Mouse (Mus musculus) stomach, embryonic 15.5 days (tissue): ENCODE measurements at regions not wholly inside any gene's neighbourhood (a gene's known extent, or its start where the extent isn't known, plus 50 kb on each side); places are given as distances from the start of the nearest gene placed in this dataset.

ENCODE experiments used
- ATAC-seq: fragments of 200-750 bp; cut with Nextera tagmentation; 2 replicates; pipeline ENCODE4 v1.8.0; 2017; ENCODE audit warnings: low read depth, moderate number of reproducible peaks, moderate TSS enrichment; ENCODE audit not compliant: insufficient read depth, low FRiP score
- H3K27ac ChIP-seq: fragments of 300-500 bp; sonication (generic); 2 replicates; pipeline ENCODE4 v1.5.1; 2015; ENCODE audit warnings: mild to moderate bottlenecking, inconsistent platforms
- H3K27me3 ChIP-seq: fragments of 300-500 bp; sonication (generic); replicated peaks from 2 replicates; pipeline ENCODE4 v1.6.1; 2015; ENCODE audit warnings: inconsistent platforms
- H3K36me3 ChIP-seq: fragments of 300-500 bp; sonication (generic); 2 replicates; pipeline ENCODE4 v1.6.1; 2015; ENCODE audit warnings: inconsistent platforms
- H3K4me1 ChIP-seq: fragments of 300-500 bp; sonication (generic); 2 replicates; pipeline ENCODE4 v1.6.1; 2015; ENCODE audit warnings: inconsistent platforms
- H3K4me2 ChIP-seq: fragments of 300-500 bp; sonication (generic); 2 replicates; pipeline ENCODE4 v1.6.1; 2015; ENCODE audit warnings: mild to moderate bottlenecking, inconsistent platforms
- H3K4me3 ChIP-seq: fragments of 300-500 bp; sonication (generic); replicated peaks from 2 replicates; pipeline ENCODE4 v1.5.1; 2015; ENCODE audit warnings: inconsistent platforms
- H3K9ac ChIP-seq: fragments of 300-500 bp; sonication (generic); 2 replicates; pipeline ENCODE4 v1.6.1; 2015; ENCODE audit warnings: inconsistent platforms
- H3K9me3 ChIP-seq: fragments of 300-500 bp; sonication (generic); 2 replicates; pipeline ENCODE4 v1.6.1; 2016; ENCODE audit warnings: inconsistent platforms
- WGBS: fragments of 180-500 bp; shearing (Covaris S2); methylation state at CpG from one replicate; pipeline ENCODE4 v1.1.7; 2015; 5-methylcytosine and 5-hydroxymethylcytosine counted together

- Histone ChIP-seq H3K9ac (no peak overlapping the region), H3K27me3 (no peaks in the 10 kb centered on the region), H3K4me1 (no peaks in the 10 kb centered on the region), H3K9me3 (no peaks in the 10 kb centered on the region), H3K36me3 (no peaks in the 10 kb centered on the region), H3K4me3 (no peak overlapping the region), H3K4me2 (no peak overlapping the region), H3K27ac (no peak overlapping the region)
- WGBS = 72% methylated on average over 4 of the region's 4 CpGs
- ATAC-seq = no peak
Measured at GRCm38 (mm10) chr16:5668403-5668967, 216.7 kb upstream of the Rbfox1 start.

GRCm38 (mm10) chr16:5661918-5662317 is 223.2 kb upstream of the Rbfox1 start:
- Histone ChIP-seq H3K27me3 (no peaks in the 10 kb centered on the region), H3K9me3 (no peaks in the 10 kb centered on the region), H3K4me1 (no peaks in the 10 kb centered on the region), H3K27ac (no peak overlapping the region), H3K4me2 (no peak overlapping the region), H3K36me3 (no peaks in the 10 kb centered on the region), H3K9ac (no peak overlapping the region), H3K4me3 (no peak overlapping the region)
- ATAC-seq = no peak
- 60% methylated on average over 5 of the region's 5 CpGs for WGBS

DNA sequence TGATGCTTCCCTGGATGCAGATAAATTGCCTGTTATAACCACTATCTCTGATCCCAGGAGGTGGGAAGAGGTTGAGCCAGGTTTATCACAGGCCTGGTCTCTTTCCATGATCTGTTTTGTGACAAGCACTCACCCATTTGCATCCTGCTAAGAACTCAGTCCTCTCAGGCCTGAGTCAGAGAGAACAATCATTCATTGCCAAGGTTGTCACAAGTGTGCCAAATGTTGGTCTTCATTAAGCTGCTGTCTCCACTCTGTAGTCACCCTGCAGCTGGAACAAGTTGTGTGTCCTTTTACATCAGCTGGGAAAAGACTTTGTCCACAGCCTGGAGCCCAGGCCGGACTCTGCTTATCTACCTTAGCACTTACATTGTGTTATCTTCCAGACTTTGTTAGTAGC is 233.6 kb upstream of the Rbfox1 start:
- Histone ChIP-seq H3K36me3 (no peaks in the 10 kb centered on the region), H3K27me3 (no peaks in the 10 kb centered on the region), H3K4me2 (no peak overlapping the region), H3K9me3 (no peaks in the 10 kb centered on the region), H3K4me3 (no peak overlapping the region), H3K9ac (no peak overlapping the region), H3K4me1 (no peaks in the 10 kb centered on the region), H3K27ac (no peak overlapping the region)
- 46% methylated on average over 1 of the region's 1 CpGs for WGBS
- no peak for ATAC-seq

DNA sequence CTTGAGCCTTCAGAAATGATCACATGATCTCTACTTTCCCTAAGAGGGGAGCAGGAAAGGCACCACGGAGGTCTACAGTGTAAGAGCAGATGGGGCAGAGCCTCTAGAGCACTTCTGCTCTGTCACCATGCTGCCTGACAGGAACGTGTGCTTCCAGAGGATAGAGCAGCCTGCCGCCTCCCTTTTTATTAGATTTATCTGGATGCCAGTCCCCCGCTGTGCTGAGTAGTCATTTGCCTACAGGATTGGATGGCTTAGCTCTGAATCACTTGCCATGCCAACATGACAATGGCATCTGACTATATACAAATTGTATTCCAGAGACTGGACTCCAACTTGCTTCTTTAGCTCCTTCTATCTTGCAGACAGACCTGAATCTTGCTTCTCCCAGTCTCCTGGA is 234.2 kb upstream of the Rbfox1 start:
- Histone ChIP-seq H3K4me3 (no peak overlapping the region), H3K27me3 (no peaks in the 10 kb centered on the region), H3K4me2 (no peak overlapping the region), H3K9ac (no peak overlapping the region), H3K4me1 (no peaks in the 10 kb centered on the region), H3K27ac (no peak overlapping the region), H3K9me3 (no peaks in the 10 kb centered on the region), H3K36me3 (no peaks in the 10 kb centered on the region)
- 61% methylated on average over 4 of the region's 4 CpGs for WGBS
- no peak for ATAC-seq

- no peak for ATAC-seq
- H3K4me2 ChIP-seq = no peak overlapping the region
- no peak overlapping the region for H3K9ac ChIP-seq
- no peaks in the 10 kb centered on the region for H3K27me3 ChIP-seq
- H3K36me3 ChIP-seq = no peaks in the 10 kb centered on the region
- no peaks in the 10 kb centered on the region for H3K4me1 ChIP-seq
- WGBS = 62% methylated on average over 5 of the region's 5 CpGs
- no peak overlapping the region for H3K4me3 ChIP-seq
- no peaks in the 10 kb centered on the region for H3K9me3 ChIP-seq
- H3K27ac ChIP-seq = no peak overlapping the region
Measured at GRCm38 (mm10) chr16:5639956-5640355, 245.2 kb upstream of the Rbfox1 start.

DNA sequence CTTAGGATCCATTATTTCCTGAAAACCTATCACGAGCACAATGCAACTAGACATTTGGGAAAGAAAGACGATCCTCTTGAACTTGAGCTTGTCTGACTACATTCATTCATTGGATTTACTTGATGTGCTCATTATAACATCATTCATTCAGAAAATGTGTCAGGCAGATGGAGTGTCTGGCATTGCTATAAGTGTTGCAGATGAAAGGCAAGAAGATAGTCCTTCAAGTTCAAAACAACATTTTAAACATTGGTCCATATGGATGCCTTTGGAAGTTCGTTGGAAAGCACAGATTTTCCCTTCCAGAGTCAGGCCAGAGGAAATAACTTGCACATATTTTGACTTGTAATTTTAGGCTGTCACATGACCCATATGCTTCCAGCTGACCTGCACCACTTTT is 255.2 kb upstream of the Rbfox1 start:
- Histone ChIP-seq H3K27me3 (no peaks in the 10 kb centered on the region), H3K36me3 (no peaks in the 10 kb centered on the region), H3K9ac (no peak overlapping the region), H3K4me1 (no peaks in the 10 kb centered on the region), H3K27ac (no peak overlapping the region), H3K9me3 (no peaks in the 10 kb centered on the region), H3K4me3 (no peak overlapping the region), H3K4me2 (no peak overlapping the region)
- ATAC-seq = no peak
- 59% methylated on average over 3 of the region's 3 CpGs for WGBS

- Histone ChIP-seq H3K9ac (no peak overlapping the region), H3K36me3 (no peaks in the 10 kb centered on the region), H3K27me3 (no peaks in the 10 kb centered on the region), H3K4me1 (no peaks in the 10 kb centered on the region), H3K27ac (no peak overlapping the region), H3K4me3 (no peak overlapping the region), H3K4me2 (no peak overlapping the region), H3K9me3 (no peaks in the 10 kb centered on the region)
- no peak for ATAC-seq
- WGBS = 47% methylated on average over 4 of the region's 4 CpGs
Measured at GRCm38 (mm10) chr16:5627910-5628309, 257.2 kb upstream of the Rbfox1 start.

DNA sequence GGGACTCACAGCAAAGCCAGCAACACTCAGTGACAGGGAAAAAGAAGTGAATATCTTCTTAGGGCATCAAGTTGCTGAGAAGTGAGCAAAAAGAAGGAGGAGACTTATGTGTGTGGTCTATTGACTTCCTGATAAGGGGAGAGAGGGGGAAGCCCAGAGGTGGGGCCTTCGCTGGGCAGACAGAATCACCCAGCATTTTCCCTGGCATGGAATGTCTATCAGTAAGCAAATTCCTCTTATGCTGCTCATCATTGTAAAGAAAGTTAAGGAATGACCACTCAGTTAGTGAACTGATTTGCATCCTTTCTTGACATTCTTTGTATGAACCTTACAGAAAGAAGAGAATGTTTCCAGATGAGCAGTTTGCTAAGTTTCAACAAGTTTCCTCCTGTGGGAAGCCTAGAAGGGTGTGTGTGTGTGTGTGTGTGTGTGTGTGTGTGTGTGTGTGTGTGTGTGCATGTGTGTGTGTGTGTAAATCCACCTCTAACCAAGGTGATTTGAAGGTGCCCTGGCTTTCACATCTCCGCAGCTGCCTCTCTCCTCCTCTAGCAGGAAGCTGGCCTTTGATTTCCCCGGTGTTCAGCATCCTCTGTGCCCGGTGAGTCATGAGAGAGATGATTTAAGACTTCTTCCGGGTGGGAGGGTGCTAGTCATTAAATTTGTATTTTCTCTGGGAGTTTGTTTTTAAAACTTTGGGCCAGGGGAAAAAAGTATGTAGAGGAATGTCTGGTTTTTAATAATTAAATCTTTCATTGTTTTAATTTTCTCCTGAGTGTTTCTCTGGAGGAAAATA is 257.8 kb upstream of the Rbfox1 start:
- no peak overlapping the region for H3K4me2 ChIP-seq
- WGBS = 28% methylated on average over 5 of the region's 5 CpGs
- no peaks in the 10 kb centered on the region for H3K27me3 ChIP-seq
- no peak for ATAC-seq
- H3K4me1 ChIP-seq = no peaks in the 10 kb centered on the region
- no peak overlapping the region for H3K9ac ChIP-seq
- no peaks in the 10 kb centered on the region for H3K9me3 ChIP-seq
- no peaks in the 10 kb centered on the region for H3K36me3 ChIP-seq
- H3K4me3 ChIP-seq = no peak overlapping the region
- H3K27ac ChIP-seq = no peak overlapping the region

DNA sequence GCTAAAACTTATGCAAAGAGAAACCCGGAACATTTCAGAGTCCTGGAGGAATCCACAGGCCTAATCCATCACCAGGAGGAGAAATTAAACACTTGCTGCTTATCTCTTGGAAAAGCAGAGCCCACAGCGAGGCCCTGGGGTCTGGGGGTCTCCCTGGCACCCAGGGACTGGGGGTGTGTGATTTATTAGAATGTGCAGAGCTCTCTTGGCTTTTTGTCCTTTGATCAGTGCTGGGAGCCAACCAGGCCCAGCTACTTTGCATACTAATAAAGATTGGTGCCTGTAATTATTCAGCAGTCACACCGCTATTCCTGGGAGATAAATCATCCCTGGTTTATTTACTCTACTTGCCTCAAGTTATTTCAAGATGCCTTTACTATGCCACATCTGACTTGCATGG is 260.0 kb upstream of the Rbfox1 start:
- Histone ChIP-seq H3K27ac (no peak overlapping the region), H3K36me3 (no peaks in the 10 kb centered on the region), H3K9me3 (no peaks in the 10 kb centered on the region), H3K4me2 (no peak overlapping the region), H3K27me3 (no peaks in the 10 kb centered on the region), H3K9ac (no peak overlapping the region), H3K4me1 (no peaks in the 10 kb centered on the region), H3K4me3 (no peak overlapping the region)
- ATAC-seq = no peak
- 30% methylated on average over 3 of the region's 3 CpGs for WGBS

- H3K9ac ChIP-seq = no peak overlapping the region
- no peak overlapping the region for H3K27ac ChIP-seq
- 90% methylated on average over 3 of the region's 3 CpGs for WGBS
- no peaks in the 10 kb centered on the region for H3K4me1 ChIP-seq
- H3K36me3 ChIP-seq = no peaks in the 10 kb centered on the region
- no peaks in the 10 kb centered on the region for H3K27me3 ChIP-seq
- H3K4me2 ChIP-seq = no peak overlapping the region
- ATAC-seq = no peak
- H3K4me3 ChIP-seq = no peak overlapping the region
- no peaks in the 10 kb centered on the region for H3K9me3 ChIP-seq
Measured at GRCm38 (mm10) chr16:5620566-5620965, 264.6 kb upstream of the Rbfox1 start.

DNA sequence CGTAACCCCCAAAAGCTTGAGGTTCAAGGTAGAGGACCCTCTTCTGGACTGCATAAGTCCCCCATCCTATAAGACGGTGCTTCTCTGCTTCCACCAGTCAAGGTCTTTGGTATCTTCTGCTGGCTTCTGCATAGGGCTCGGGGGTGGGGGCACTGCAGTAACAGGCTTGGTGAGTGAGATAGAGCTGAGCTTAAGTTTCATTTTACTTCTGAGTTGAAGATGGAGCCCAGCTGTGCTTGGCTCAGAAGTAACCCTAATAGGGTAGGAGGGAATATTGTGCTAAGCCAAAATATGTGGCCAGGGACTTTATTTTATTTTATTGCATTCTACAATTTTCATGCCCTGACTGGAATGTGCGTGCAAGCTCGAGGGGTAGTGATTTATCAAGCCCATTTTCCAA is 268.8 kb upstream of the Rbfox1 start:
- Histone ChIP-seq H3K9ac (no peak overlapping the region), H3K9me3 (no peaks in the 10 kb centered on the region), H3K27ac (no peak overlapping the region), H3K36me3 (no peaks in the 10 kb centered on the region), H3K4me1 (no peaks in the 10 kb centered on the region), H3K4me2 (no peak overlapping the region), H3K27me3 (no peaks in the 10 kb centered on the region), H3K4me3 (no peak overlapping the region)
- WGBS = 41% methylated on average over 5 of the region's 5 CpGs
- ATAC-seq = no peak

DNA sequence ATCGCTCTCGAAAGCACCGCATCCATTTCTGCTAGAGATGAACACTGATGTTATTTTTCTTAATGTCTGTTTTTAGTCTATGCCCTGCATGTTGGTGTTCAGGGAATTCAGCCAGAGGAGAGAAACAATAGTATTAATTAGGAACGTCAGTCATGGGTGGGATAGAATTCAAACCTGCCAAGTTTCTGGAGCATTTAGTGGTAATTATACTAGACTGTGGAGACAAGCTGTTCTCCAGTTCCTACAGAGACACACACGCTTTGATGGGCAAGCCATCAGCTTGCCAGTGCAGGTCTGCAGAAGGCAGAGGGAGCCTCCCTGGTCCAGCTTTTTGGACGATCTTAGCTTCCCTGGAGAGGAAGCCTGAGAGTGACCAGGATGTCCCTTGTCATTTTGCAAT is 289.8 kb upstream of the Rbfox1 start:
- no peak for ATAC-seq
- Histone ChIP-seq H3K4me1 (no peaks in the 10 kb centered on the region), H3K9me3 (no peaks in the 10 kb centered on the region), H3K27ac (no peak overlapping the region), H3K9ac (no peak overlapping the region), H3K36me3 (no peaks in the 10 kb centered on the region), H3K4me3 (no peak overlapping the region), H3K27me3 (no peaks in the 10 kb centered on the region), H3K4me2 (no peak overlapping the region)
- WGBS = 80% methylated on average over 6 of the region's 6 CpGs

- ATAC-seq = no peak
- 28% methylated on average over 3 of the region's 3 CpGs for WGBS
Measured at GRCm38 (mm10) chr16:5578333-5578732, 306.8 kb upstream of the Rbfox1 start.

More at GRCm38 (mm10) chr16:5578333-5578732, 306.8 kb upstream of the Rbfox1 start:
- Histone ChIP-seq H3K9me3 (no peaks in the 10 kb centered on the region), H3K4me2 (no peak overlapping the region), H3K4me3 (no peak overlapping the region), H3K27ac (no peak overlapping the region), H3K9ac (no peak overlapping the region), H3K4me1 (no peaks in the 10 kb centered on the region), H3K27me3 (no peaks in the 10 kb centered on the region), H3K36me3 (no peaks in the 10 kb centered on the region)
